Mouse (Mus musculus) liver, adult (tissue): ENCODE results near the gene Odf3.

Source experiments
- GATA4 ChIP-seq: IDR thresholded peaks from 2 replicates; pipeline ENCODE4 v1.6.1; 2014; ENCODE audit warnings: mild to moderate bottlenecking, low read length; ENCODE audit not compliant: insufficient replicate concordance

The Odf3 gene

DNA sequence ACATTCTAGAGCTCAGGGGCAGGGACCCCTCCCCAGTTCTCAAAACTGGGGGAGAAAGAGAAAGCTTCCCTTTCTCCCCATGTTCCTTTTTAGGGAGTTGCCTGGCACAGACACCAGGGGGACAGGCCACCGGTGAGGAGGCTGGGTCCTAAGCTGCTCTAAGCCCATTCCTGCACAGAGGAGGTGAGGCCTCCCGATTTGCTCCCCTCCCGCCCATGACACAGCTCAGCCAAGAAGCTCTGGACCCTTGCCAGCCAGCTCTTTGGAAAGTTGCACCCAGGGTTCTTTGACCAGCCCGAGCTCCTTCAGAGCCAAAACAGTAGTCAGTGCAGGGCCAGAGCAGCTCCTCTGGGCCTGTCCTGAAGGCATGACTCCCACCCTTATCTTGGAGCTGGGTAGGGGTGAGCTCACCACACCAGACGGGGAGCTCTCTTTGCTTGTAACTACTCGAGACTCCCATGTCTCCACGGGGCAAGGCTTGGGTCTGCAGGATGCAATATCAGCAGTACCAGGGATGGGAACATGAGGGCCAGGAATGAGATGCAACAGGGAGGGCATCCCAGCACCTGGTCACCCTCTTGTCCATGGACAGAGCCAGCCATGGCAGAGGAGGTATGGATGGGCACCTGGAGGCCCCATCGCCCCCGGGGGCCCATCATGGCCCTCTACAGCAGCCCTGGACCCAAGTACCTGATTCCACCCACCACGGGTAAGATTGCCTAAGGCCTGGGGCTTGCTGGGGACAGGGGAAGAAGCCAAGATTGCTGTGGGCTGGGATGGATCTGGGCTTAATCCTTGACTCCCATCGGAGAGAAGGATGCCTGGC is at the start of gene Odf3:
Gene Odf3, plus strand, starts transcription at position 51 of the 826 bp plus-strand sequence.
- TF ChIP-seq GATA4 = no peak

DNA sequence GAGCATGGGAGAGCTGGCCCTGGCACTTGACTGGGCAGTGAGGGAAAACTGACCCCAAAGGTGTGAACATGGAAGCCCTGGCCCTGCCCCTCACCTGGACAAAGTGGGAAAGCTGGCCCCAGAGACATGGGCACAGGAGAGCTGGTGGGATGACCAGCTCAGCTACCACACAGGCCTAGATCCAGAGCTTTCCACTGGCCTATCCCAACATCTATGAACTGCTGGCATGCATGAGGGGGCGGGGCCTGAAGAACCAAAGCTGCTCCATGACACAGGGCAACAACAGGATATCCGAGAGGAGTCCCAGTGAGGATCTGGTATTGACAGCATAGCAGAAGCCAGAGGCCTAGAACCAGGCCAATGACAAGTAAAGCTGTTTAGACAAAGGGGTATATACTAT is 49.4 kb upstream of the Odf3 start:
- TF ChIP-seq GATA4 = no peak

DNA sequence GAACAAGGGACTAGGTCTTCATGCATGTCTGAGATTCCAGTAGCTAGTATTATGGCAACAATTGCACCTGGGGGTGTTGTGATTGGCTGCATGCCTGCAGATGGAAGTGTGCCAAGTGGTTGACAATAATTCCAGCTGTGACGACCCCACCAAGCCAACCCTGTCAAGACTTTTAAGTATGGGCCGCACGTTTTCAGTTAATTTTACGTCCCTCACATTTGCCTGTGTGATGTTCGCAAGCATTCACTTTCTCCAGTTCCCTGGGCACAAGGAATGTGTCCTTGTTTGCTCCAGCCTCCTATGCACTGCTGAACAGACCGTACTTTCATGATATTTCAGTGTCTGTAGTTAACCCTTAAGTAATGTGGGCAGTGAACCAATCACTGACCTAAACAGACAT is 45.0 kb upstream of the Odf3 start:
- TF ChIP-seq GATA4 = no peak

DNA sequence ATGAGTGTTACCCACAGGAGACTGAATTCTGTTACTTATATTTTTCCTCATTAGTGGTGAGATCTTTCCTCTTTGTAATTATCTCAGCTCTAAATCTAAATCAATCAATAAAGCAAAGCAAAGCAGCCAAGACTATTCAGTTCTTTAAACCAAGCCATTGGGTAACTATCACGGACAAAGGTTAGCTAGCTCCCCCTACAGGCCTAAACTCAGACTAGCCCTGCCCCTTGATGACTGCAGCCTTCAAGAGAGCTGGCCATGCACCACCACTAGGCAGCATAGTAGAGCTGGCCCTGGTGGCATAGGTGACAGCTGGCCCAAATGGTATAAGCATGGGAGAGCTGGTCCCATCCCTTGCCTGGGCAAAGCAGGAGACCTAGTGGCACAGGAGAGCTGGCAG is 41.9 kb upstream of the Odf3 start:
- peak; percentile 64; the same call in 1 of the 2 replicates for TF ChIP-seq GATA4

DNA sequence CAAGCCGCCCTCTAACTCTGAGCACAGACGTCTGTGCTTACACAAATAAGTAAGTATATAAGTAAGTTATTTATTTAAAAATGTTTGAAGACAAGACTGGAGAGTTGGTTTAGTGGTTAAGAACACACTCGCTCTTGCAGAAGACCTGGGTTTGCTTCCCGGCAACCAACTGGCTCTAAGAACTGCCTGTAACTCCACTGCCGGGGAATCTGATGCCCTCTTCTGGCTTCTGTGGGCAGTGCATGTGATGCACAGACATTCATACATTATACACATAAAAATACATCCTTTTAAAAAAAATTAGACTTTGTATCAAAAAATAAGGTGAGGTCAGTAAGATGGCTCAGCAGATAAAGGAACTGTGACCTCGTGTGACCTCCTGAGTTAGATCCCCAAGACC is 37.1 kb upstream of the Odf3 start:
- TF ChIP-seq GATA4 = no peak

DNA sequence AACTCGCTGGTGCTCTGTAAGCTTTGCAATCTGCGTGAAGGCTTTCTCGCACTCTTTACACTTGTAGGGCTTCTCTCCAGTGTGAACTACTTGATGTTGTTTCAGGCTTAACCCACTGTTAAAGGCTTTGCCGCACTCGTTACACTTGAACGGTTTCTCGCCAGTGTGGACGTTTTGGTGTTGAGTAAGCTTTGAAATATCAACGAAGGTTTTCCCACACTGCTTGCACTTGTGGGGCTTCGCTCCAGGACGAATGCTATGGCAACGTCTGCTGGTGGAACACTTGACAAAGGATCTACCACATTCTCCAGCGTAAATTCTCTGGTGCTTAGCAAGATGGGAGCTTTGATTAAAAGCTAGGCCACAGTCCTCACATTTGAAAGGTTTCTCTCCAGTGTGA is 35.9 kb upstream of the Odf3 start:
- no peak for TF ChIP-seq GATA4

DNA sequence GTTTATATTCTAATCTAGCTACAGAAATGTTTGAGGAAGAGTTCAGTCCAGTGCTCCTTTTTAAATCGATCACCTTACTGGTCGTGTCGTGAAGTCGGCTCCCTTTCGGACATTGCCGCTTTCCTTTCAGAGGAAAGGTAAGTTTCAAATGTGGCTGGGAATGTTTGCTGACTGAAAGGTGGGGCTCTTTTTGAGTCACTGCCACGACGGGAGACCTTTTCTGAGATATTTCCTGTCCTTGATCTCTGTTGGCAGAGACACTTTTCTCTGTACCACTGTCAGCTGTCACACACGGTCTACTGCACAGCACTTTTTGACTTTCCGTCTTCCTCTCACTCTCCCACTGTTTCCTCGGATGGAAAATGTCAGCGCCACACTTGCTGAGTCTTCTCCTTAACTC is 34.8 kb upstream of the Odf3 start:
- TF ChIP-seq GATA4 = no peak

DNA sequence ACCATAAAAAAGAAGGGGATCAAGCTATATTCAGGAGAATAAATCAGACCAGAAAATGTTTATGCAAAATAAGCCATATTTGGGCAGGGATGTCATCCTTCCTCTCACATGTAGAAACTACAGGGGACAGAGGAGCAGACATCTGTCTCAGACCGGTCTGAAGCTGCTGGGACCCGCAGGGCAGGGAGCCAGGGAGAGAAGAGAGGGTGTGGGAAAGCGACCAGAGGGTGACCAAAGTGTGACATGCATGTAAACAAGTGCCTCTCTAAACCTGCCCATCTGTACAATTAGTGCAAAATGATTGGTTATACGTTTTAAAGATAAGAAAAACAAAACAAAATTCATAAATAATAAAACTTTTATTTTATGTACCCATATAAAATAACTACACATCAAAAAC is 27.4 kb upstream of the Odf3 start:
- no peak for TF ChIP-seq GATA4

DNA sequence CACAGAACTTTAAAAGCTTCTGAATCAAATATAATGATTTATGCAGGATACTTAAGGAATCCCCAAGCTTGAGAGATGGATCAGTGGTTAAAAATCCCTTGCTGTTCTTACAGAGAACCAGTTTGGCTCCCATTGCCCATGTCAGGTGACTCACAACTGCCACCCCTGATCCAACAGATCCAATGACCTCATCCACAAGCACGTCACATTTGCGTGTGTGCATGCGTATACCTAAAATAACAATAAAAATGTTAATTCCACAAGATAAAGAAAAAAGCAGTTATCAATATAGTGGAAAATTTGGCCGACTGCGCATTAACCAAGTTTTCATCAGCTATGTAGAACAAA is 26.3 kb upstream of the Odf3 start:
- TF ChIP-seq GATA4 = no peak

DNA sequence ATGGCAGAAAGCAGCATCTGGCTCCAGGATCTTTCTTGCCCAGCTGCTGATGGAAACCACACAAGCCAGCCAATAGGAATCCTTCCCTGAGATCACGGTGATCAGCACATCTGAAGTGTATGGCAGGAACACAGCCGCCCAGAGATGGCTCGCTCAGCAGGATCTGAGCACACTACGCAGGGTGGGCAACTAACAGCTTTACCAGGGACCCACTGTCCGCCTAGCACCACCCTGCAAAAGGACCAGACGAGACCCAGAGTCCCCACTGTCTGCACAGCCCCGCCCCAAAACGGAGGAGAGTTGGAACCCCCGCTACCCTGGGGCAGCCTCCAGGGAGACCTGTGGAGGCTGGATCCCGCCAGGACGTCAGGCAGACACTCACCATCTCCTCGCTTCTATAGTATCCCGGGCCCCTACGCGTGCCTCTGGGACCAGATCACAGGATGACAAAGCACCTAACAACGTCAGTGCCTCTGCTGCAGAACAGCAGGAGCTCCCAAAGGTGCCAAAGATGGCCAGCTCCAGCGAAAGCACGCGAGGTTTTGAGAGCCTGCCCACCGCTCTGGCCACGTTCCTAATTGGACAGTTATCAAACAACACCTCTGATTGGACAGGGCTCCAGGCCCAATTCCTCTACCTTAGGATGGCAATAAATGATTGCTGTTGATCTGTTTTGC is 25.8 kb upstream of the Odf3 start, which contains the start of gene Zfp941:
Gene Zfp941, minus strand, starts transcription at position 526 of the 677 bp plus-strand sequence.
- TF ChIP-seq GATA4 = no peak

DNA sequence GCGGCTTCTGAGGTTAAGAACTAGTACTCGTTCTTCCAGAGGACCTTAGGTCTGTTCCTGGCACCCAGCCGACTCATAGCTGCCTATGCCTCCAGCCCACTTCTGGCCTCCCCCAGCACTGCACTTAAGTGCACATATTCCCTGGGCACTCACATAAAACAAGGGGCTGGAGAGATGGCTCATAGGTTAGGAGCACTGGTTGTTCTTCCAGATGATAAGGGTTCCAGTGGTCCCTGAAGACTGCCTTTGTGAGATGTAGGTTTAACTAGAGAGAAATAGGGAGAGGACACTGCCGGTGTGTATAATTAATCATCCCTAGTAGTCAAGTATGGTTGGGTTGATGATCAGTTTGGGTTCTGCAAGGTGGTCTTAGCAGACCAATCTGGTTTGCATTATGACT is 24.9 kb upstream of the Odf3 start:
- TF ChIP-seq GATA4 = no peak

DNA sequence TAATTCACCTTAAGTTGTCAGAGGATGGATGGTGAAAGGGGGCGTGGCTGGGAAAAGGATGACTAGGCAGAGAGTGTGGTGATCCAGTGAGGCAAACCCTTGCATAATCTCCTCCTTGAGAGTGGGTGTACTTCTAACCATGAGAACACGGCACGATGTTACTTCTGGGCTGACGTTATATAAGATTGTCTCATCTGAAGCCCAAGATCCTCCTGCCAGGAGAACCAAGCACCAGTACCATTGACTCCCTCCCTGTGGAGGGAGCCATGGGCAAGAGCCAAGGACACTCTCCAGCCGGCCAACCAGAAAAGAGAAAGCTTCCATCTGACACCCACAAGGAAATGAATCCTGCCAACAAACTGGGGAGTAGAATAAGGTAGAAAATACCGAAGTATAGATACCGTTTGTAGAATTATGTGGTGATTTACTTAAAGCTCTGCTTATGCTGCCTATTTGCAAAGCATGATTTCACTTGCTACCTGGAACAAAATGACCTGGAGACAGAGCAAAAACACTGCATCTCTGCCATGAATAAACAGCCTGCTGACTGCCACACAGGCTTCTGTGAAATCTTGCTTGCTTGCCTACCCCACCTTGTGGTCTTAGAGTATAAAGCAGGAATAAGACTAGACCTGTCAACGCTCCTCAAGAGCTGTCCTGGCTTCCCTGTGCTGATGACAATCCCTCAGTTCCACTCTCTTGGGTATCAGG is 19.3 kb upstream of the Odf3 start:
- no peak for TF ChIP-seq GATA4

DNA sequence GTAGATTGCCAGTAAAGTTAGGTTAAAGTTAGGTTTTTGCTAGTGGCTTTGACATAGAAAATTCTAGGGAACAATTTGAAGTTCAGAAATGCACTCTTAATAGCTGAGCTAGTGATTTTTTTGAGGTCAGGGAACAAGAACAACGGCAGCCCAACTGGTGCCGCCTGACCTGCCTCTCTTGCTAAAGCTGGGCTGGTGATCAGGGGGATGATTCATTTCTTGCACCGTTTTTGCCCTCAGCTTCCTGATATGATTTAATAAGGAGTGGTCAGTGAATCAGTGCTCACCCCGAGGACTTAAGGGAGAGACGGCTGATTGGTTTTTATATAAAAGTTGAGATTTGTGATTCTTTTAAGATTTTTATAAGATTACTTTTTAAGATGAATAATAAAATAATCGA is 16.2 kb upstream of the Odf3 start:
- no peak for TF ChIP-seq GATA4

DNA sequence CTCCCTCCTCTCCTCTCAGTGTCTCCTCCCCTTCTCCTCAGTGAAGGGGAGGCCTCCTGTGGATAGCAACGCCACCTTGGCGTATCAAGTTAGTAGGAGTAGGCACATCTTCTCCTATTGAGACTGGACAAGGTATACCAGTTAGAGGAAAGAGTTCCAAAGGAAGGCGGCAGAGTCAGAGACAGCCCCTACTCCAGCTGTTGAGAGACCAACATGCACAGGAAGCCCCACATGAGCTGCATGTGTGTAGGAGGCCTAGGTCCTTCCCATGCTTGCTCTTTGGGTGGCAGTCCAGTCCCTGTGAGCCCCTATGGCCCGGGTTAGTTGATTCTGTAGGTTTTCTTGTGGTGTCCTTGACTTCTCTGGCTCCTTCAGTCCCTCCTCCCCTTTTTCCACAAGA is 14.3 kb upstream of the Odf3 start:
- no peak for TF ChIP-seq GATA4

DNA sequence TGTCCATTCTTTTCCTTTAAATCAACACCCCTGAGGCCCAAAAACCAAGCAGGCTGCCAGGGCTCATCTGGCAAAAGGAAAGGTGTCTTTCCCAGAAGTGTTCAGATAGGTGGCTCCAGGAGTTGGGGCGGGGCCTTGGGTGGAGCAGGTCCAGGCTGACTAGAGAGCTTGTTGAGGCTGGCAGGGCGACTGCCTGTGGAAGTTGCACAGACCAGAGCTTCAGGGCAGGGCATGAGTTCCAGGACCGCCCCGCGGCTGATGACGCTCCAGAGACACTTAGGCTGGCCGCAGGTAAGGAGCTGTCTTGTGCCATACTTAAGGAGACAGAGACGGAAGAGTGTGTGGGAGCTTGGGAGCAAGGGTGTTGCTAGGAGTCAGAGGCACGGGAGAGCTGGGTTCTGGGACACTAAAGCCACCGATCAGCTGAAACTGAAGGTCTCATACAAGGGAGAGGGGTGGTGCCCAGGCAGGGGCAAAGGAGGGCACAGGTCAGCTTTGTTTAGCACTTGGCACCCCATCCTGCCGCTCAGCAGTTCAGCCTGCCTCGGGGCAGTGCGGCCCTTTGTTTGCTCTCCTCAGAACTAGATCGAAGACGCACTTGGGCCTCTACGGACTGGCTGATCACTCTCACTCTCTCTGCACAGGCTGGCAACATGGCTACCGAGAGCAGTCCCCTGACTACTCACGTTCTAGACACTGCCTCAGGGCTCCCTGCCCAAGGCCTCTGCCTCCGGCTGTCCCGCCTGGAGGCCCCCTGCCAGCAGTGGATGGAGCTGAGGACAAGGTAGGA is 12.4 kb upstream of the Odf3 start, which contains the start of gene Urah:
Gene Urah, plus strand, starts transcription at position 51 of the 790 bp plus-strand sequence.
- TF ChIP-seq GATA4 = no peak
